In the genomic region with DNA sequence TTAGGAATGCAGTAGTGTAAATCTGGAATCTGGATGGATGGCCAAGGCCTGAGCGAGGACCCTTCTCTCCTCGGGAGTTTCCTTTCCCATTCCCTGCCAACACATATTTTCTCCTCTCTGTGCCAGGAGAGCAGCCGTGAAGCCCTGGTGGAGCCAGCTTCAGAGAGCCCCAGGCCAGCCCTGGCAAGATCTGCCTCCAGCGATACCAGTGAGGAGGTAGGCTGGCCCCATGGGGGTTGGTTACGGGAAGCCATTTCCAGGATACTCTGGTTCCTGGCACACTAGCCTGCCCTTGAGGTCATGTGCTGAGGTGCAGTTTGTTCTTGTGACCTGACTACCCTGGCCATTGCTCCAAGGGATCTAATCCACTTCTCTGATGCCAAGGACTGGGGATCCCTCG, we compare ENCODE assay signal across 13 mouse cellular contexts. TPM values are rescaled to one million over a fixed set of nuclear protein-coding genes. Genes with fewer than 3 reads are reported as not detected.
DNase-seq lines count a peak whose midpoint lies in the region; ATAC-seq and TF ChIP-seq lines count a peak whose summit lies in the region.
"Had no signal": no experiment of that assay in that cellular context is flagged by ENCODE, and none has a peak within 500 bp of the region (broad histone marks: within the 10 kb centered on the region; RNA-seq: fewer than 3 reads in every experiment).

No protein-coding gene starts in this region.

- no peak overlapping the region for H3K9ac ChIP-seq in kidney, embryonic 14.5 days (ENCODE audit: low read depth, low read length)
- no peak overlapping the region for H3K9ac ChIP-seq in neural tube, embryonic 13.5 days
- H3K9ac ChIP-seq: embryonic facial prominence, embryonic 12.5 days; liver, embryonic 13.5 days had no signal

- DNase-seq in cerebellum, adult 2 months: no peak
- DNase-seq in kidney, adult 18-20 months: peak; percentile 68
- DNase-seq in neural tube, embryonic 10.5 days (ENCODE audit: extremely low spot score, low spot score): no peak
- DNase-seq in retina, embryonic 14.5 days (ENCODE audit: low spot score): no peak
- DNase-seq: B cell, adult 2 months; gastrocnemius, postnatal 36 days; heart, postnatal 10 days; liver, embryonic 13.5 days had no signal

- no peak for ATAC-seq in cerebellum, adult (ENCODE audit: insufficient number of reproducible peaks, low FRiP score, low TSS enrichment)
- no peak for ATAC-seq in kidney, embryonic 14.5 days (ENCODE audit: low FRiP score, low TSS enrichment)
- no peak for ATAC-seq in neural tube, embryonic 13.5 days (ENCODE audit: low read depth)
- ATAC-seq in megakaryocyte progenitor cell, adult 5-6 weeks (replicated peaks; ENCODE audit: poor library complexity): no peak

- H3K27me3 ChIP-seq in cerebellum, adult 2 months (ENCODE audit: control insufficient read depth, insufficient read depth, low read length): no peaks in the 10 kb centered on the region
- no peaks in the 10 kb centered on the region for H3K27me3 ChIP-seq in kidney, embryonic 14.5 days (ENCODE audit: control insufficient read depth, insufficient read depth, low read length)
- H3K27me3 ChIP-seq in neural tube, embryonic 13.5 days: no peaks in the 10 kb centered on the region
- H3K27me3 ChIP-seq: liver, embryonic 13.5 days had no signal

- H3K4me1 ChIP-seq in cerebellum, adult 2 months (ENCODE audit: control insufficient read depth, insufficient read depth, low read length): peaks cover 3% of the 10 kb centered on the region
- peaks cover 34% of the 10 kb centered on the region for H3K4me1 ChIP-seq in kidney, embryonic 14.5 days (ENCODE audit: control insufficient read depth, insufficient read depth, low read length)
- peaks cover 52% of the 10 kb centered on the region for H3K4me1 ChIP-seq in neural tube, embryonic 13.5 days (replicated peaks)

- H3K36me3 ChIP-seq in kidney, embryonic 14.5 days (ENCODE audit: control insufficient read depth, insufficient read depth, low read length): peaks cover 17% of the 10 kb centered on the region; the same call in 1 of the 2 replicates
- H3K36me3 ChIP-seq in neural tube, embryonic 13.5 days: peaks cover 6% of the 10 kb centered on the region; the same call in 1 of the 2 replicates
- H3K36me3 ChIP-seq: embryonic facial prominence, embryonic 12.5 days had no signal

- H3K27ac ChIP-seq in cerebellum, adult 2 months (ENCODE audit: insufficient read depth, low read length): peak overlapping the region; percentile 32; the same call in 1 of the 2 replicates
- H3K27ac ChIP-seq in kidney, embryonic 14.5 days (ENCODE audit: low read depth, low read length): no peak overlapping the region
- peak overlapping the region; percentile 28; the same call in 1 of the 2 replicates for H3K27ac ChIP-seq in neural tube, embryonic 13.5 days (replicated peaks)
- H3K27ac ChIP-seq: embryonic facial prominence, embryonic 12.5 days; liver, embryonic 13.5 days had no signal

- 12% methylated on average over 6 of the region's 6 CpGs for WGBS in cerebellum, adult 2 months
- WGBS in kidney, embryonic 14.5 days: 88% methylated on average over 6 of the region's 6 CpGs
- 89% methylated on average over 6 of the region's 6 CpGs for whole genome bisulfite sequencing in neural tube, embryonic 13.5 days

- no peak overlapping the region for H3K4me2 ChIP-seq in kidney, embryonic 14.5 days (replicated peaks; ENCODE audit: low read depth, low read length)
- H3K4me2 ChIP-seq in neural tube, embryonic 13.5 days: no peak overlapping the region
- H3K4me2 ChIP-seq: embryonic facial prominence, embryonic 12.5 days; liver, embryonic 13.5 days had no signal

- TF ChIP-seq POLR2A in cerebellum, adult 2 months (IDR thresholded peaks at IDR 0.05; ENCODE audit: borderline replicate concordance, insufficient read depth, low read length): no peak

- H3K9me3 ChIP-seq in kidney, embryonic 14.5 days (ENCODE audit: control insufficient read depth, low read length): no peaks in the 10 kb centered on the region
- H3K9me3 ChIP-seq in neural tube, embryonic 13.5 days: no peaks in the 10 kb centered on the region
- H3K9me3 ChIP-seq: embryonic facial prominence, embryonic 12.5 days; liver, embryonic 13.5 days had no signal

- no peak for TF ChIP-seq CTCF in cerebellum, adult 2 months (IDR thresholded peaks at IDR 0.05; ENCODE audit: borderline replicate concordance, insufficient read depth, low read depth, low read length)

- H3K4me3 ChIP-seq in cerebellum, adult 2 months (replicated peaks; ENCODE audit: insufficient read depth, low read depth, low read length): no peak overlapping the region
- no peak overlapping the region for H3K4me3 ChIP-seq in kidney, embryonic 14.5 days (ENCODE audit: low read length)
- H3K4me3 ChIP-seq in neural tube, embryonic 13.5 days: no peak overlapping the region
- H3K4me3 ChIP-seq: embryonic facial prominence, embryonic 12.5 days; liver, embryonic 13.5 days had no signal

RNA-seq across cellular contexts. Expression of gene Tmem104, which starts 7.4 kb away (rescaled TPM):
- 12.5 and 13.3 TPM in 2 replicates for polyA plus RNA-seq in cerebellum, adult 2 months (2012; rRNA removed)
- 6.3 and 10.3 TPM in 2 replicates for polyA plus RNA-seq in kidney, embryonic 14.5 days (2014; fragmentation: Nextera tagmentation; extraction: Ambion mirVana)
- 11.6 and 11.8 TPM in 2 replicates for polyA plus RNA-seq in neural tube, embryonic 13.5 days (2015; fragmentation: Nextera tagmentation; extraction: Ambion mirVana)
- total RNA-seq in megakaryocyte progenitor cell, adult 5-6 weeks (2015): 7.8 and 8.3 TPM in 2 replicates
- 2.4 and 8.2 TPM in 2 replicates for total RNA-seq in megakaryocyte progenitor cell, adult 5-6 weeks (2017)

RNA-seq across cellular contexts. Expression of gene Nat9, which starts 7.8 kb away (rescaled TPM):
- polyA plus RNA-seq in cerebellum, adult 2 months (2012; rRNA removed): 30.8 and 37.5 TPM in 2 replicates
- polyA plus RNA-seq in kidney, embryonic 14.5 days (2014; fragmentation: Nextera tagmentation; extraction: Ambion mirVana): 18.2 and 18.4 TPM in 2 replicates
- 16.3 and 24.1 TPM in 2 replicates for polyA plus RNA-seq in neural tube, embryonic 13.5 days (2015; fragmentation: Nextera tagmentation; extraction: Ambion mirVana)
- total RNA-seq in megakaryocyte progenitor cell, adult 5-6 weeks (2015): 17.4 and 17.8 TPM in 2 replicates
- total RNA-seq in megakaryocyte progenitor cell, adult 5-6 weeks (2017): 20.2 and 25.5 TPM in 2 replicates

RNA-seq across cellular contexts. Expression of gene Slc9a3r1, which starts 16.7 kb away (rescaled TPM):
- 87.2 and 87.9 TPM in 2 replicates for polyA plus RNA-seq in cerebellum, adult 2 months (2012; rRNA removed)
- 81.5 and 110 TPM in 2 replicates for polyA plus RNA-seq in kidney, embryonic 14.5 days (2014; fragmentation: Nextera tagmentation; extraction: Ambion mirVana)
- polyA plus RNA-seq in neural tube, embryonic 13.5 days (2015; fragmentation: Nextera tagmentation; extraction: Ambion mirVana): 50.6 and 58.1 TPM in 2 replicates
- total RNA-seq in megakaryocyte progenitor cell, adult 5-6 weeks (2015): 51.4 TPM in 2 replicates
- total RNA-seq in megakaryocyte progenitor cell, adult 5-6 weeks (2017): 44.7 and 49.4 TPM in 2 replicates

RNA-seq across cellular contexts. Expression of gene Cd300lf, which starts 46.1 kb away (rescaled TPM):
- polyA plus RNA-seq in cerebellum, adult 2 months (2012; rRNA removed): 0.57 and 0.72 TPM in 2 replicates
- polyA plus RNA-seq in kidney, embryonic 14.5 days (2014; fragmentation: Nextera tagmentation; extraction: Ambion mirVana): 0.26 TPM in 2 replicates
- 0.14 TPM in 1 of 2 replicates, not detected in the other for polyA plus RNA-seq in neural tube, embryonic 13.5 days (2015; fragmentation: Nextera tagmentation; extraction: Ambion mirVana)
- 2.1 and 2.3 TPM in 2 replicates for total RNA-seq in megakaryocyte progenitor cell, adult 5-6 weeks (2015)
- total RNA-seq in megakaryocyte progenitor cell, adult 5-6 weeks (2017): 1.6 and 1.8 TPM in 2 replicates
- total RNA-seq: gastrocnemius, postnatal 36 days had no signal
